Mouse (Mus musculus): Measurements from ENCODE around the gene Dnajb13.
"Not testable (repeated sequence)": the region's sequence is repeated elsewhere in the genome, so short reads cannot be mapped to it uniquely, and the experiment has no call there.

The Dnajb13 gene

DNA sequence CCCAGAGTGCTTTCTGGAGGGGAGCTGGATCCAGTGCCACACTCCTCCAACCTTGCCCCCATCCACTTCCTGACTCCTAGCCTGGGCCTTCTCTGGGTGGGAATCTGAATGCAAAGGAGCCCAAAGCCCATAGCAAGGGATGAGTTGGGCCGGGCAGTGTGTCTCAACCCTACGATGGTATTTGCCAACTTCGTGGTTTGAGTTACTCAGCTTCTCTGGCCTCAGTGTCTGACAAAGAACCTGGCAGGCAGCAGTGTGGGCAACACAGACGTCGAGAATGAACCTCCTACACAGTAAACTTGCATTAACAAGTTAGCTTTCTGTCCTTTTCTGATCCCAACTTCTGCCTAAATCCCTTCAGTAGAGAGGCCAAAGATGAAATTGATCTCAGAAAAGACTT is 30.3 kb downstream of the Dnajb13 start:
- DNase-seq, result no peak

DNA sequence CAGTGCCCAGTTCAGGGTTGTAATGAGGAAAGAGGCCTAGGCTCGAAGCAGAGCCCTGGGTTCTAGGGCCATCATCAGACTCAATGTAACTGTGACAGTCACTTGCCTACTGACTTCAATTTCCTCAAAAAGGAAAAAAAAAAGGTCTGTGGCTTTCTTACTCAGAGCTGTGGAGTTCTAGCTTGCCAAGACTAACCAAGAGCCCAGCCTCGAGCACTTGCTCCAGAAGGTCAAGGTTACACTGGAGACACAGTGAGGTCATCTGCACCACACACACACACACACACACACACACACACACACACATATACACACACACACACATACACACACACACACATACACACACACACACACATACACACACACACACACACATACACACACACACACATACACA is 32.7 kb downstream of the Dnajb13 start:
- DNase-seq, result not testable (repeated sequence)

- DNase-seq, result no peak
Measured at GRCm38 (mm10) chr7:100480175-100480574, 34.6 kb downstream of the Dnajb13 start.

DNA sequence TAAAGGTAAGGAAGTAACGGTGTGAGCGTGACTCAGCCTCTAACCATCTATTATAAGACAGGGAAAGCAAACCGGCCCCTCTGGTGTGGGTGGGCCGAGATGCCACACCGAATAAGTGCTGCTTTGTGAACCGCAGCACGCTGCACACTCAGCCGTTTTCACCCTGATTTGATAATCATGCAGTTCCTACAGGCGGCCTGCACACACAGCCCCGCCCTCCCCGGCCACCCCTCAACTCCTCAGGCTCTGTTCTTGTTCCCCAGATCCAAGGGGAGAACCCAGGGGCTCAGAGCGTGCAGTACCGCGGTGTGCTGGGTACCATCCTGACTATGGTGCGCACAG is 35.0 kb downstream of the Dnajb13 start:
- DNase-seq, result no peak

- DNase-seq, result no peak
Measured at GRCm38 (mm10) chr7:100479100-100479822, 35.5 kb downstream of the Dnajb13 start.

DNA sequence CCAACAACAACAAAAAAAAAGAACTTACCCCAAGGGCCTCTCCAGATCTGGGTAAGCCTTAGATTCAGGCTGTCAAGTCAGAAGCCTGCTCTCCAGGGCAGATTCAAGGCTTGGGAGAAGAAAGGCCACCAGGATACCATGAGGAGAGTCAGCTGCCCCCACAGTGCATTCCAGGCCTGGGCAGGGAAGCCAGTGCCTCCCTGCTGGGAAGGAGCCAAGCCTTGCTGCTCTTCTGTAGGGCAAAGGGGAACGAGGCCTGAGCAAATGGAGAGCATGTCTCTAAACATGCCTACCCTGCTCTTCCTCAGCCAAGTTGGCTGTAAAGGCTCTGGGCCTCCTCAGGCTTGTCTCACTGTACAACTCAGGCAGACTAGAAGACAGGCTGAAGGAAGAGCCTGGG is 40.1 kb downstream of the Dnajb13 start:
- no peak for DNase-seq

GRCm38 (mm10) chr7:100473846-100474454 is 40.8 kb downstream of the Dnajb13 start:
- no peak for DNase-seq

DNA sequence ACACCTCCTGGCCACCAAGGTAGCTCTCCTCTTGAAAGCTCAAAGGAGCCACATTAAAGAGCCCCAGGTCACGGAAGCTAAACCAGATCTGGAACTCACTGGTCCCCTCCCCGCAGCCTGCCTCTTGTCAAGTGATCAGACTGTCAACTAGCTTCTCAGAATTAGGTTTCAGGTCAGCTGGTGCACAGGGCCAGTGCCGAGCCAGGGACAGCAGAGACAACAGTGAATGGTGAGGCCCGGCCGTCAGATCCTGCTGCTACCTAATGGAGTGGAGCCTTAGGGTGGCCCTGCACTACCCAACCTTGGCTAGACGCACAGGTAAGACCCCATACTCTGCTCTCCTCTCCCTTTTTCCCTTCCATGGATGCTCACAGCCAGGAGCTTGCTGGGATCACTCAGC is 42.0 kb downstream of the Dnajb13 start, which contains the start of gene Ucp3:
Ucp3 (plus strand) TSS at position 214 of the 400 bp plus-strand sequence.
- DNase-seq, result no peak

GRCm38 (mm10) chr7:100471407-100471797 is 43.4 kb downstream of the Dnajb13 start:
- no peak for DNase-seq

DNA sequence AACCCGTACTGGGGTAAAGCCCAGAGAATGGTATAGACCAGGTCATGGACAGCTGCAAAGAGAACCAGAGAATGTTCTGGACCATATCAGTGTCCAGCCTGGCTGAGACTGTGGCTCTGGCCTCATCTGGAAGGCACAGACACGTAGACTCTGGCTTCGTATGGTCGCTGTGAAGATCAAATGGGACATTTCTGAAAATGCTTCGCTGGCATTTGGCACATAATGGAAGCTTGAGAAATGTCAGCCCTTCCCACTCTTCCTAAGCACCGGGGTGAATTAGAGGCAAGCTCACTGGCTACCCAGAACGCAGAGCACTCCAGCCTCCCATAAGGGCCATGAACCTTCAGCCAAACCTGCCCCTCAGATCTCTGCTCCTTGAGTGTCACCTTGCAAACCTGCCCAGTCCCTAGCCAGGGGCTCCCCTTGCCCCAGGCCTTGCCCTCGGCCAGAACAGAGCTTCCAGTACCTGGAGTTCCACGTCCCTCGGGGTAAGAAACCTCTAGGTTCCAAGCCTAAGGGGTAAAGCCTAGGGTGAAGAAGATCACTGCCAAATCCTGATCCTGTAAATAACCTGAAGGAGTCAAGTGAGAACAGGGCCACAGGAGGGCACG is 43.9 kb downstream of the Dnajb13 start:
- no peak for DNase-seq

DNA sequence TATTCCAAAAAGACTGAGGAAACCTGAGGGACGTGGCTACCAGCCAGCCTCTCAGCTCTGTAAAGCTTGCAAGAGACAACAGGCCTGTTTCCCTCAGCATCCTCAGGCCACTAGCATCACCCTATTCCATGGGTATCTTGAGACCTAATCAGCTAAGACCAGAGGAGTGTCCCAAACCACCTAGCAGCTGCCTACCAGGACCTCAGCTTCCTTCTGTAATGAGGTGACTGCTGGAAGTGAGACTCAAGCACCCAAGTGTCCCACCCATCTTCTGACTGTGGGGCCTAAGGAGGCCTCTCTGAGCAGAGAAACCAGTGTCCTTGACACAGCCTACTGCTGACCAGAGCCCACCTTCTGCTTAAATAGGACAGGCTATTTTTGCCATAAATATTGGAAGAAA is 45.3 kb downstream of the Dnajb13 start:
- DNase-seq, result no peak

DNA sequence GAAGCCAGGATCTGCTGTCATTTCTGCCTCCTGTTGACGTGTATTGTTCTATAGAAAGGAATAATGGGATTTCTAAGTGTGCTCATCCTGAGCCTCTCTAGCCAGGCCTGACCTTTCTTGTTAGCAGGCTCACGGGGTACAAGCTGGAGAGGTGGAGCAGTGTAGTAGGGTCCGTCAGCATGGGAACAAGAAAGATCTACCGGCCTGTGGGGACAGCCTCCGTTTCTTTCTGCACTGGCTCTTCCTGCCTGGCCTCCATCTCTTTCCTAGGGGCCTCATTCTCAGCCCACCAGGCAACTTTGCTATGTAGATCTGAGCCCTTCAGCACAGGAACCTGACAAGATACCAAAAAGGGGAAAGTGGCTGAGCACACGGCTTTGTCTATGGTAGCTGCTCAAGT is 46.0 kb downstream of the Dnajb13 start:
- no peak for DNase-seq

GRCm38 (mm10) chr7:100466781-100467510 is 47.8 kb downstream of the Dnajb13 start:
- no peak for DNase-seq

DNA sequence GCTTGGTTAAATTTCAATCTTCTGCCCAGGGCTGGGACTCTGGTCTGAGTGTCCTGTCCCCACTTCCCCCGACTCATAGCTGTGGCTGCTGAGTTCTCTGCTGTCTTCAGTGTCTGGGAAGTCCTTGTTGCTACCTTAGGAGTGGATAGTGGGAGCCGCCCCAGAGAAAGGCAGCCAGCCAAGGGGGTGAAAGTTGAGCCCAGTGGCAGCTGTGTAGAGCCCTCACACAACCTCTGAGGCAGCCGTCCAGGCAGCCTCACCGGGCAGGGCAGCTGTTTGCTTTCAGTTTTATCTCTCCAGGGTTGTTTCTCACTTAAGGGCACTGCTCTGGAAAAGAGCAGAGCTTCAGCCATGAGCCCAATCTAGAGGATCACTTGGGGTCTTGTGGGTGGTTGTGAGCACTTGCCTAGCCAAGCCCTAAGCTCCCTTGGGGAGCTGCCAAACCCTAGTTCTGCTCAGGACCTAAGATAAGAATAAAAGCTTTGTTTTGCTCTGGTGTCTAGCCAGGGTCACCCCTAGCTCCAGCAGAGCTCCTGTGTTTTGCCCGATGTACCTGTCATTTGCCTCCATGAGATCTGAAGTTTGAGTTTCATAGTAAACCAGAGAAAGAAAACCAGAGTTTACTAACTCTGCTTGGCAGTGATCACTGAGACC is 49.0 kb downstream of the Dnajb13 start:
- no peak for DNase-seq

DNA sequence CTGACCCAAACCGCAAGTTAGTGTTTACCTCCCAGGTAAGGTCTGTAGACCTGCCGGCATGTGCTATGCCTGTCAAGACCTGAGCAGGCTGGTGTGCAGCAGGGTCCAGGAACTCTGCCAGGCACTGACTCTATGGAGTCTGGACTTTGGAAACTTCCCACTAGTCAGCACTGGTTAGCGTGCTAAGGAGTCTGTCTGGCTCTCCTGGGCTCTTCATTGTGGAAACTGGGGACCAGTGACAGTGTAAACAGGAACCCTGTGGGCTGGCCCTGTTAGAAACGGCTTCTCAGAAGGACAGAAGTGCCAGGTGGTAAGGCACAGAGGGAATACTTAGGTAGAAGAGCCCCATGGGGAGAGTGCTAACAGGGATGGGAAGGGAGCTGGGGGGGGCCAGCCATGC is 49.5 kb downstream of the Dnajb13 start:
- DNase-seq, result no peak

DNA sequence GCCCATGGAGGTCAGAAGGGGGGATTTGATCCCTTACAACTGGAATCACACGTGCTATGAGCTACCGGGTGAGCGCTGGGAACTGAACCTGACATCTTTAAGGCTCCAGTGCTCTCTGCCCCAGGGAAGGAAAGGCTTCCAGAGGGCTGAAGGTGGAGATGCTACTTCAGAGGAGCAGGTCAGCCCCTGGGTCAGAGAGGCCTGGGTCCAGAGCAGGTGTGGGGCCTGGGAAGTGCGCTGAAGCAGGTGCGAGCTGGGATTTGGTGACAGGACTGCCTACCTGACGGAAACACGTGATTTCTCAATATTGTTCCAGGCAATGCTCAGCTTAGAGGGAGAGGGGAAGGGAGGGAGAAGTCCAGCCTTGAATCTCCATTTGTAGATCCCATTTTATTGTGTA is 50.5 kb downstream of the Dnajb13 start:
- DNase-seq, result no peak

GRCm38 (mm10) chr7:100463757-100464156 is 51.0 kb downstream of the Dnajb13 start:
- DNase-seq, result no peak

- no peak for DNase-seq
Measured at GRCm38 (mm10) chr7:100463194-100463593, 51.6 kb downstream of the Dnajb13 start.

GRCm38 (mm10) chr7:100461621-100462151 is 53.1 kb downstream of the Dnajb13 start:
- peak; percentile 62 for DNase-seq

DNA sequence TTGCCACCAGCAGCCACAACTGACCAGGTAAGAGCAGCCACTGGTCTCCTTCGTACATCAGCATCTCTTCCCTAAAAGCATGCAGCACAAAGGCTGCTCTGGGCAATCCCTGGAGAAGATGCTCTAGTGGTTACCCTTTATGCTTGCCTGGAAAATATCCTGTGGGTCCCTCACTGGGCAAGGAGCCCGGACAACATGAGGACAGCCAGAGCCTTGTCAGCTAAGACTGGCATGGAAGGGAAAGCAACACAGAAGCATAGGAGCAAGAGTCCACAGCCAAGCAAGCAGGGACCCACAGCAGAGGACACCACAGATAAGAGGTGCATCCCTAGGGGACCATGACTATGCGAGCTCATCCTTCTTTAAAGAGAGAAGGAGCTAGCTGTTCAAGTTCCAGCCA is 54.9 kb downstream of the Dnajb13 start:
- no peak for DNase-seq

- DNase-seq, result no peak
Measured at GRCm38 (mm10) chr7:100458153-100458552, 56.6 kb downstream of the Dnajb13 start.
